Mouse (Mus musculus) thymus, adult 2 months (tissue): ENCODE results near the gene Ccdc102a. TPM values are rescaled to one million over a fixed set of nuclear protein-coding genes. Genes with fewer than 3 reads are reported as not detected.
"Not testable (repeated sequence)": the region's sequence is repeated elsewhere in the genome, so short reads cannot be mapped to it uniquely, and the experiment has no call there.

ENCODE experiments used
- DNase-seq: peaks from one replicate; pipeline ENCODE4 v3.0.0; 2021
- H3K27ac ChIP-seq: fragments of 200-500 bp; 2 replicates; pipeline ENCODE4 v1.5.1; 2012; ENCODE audit warnings: low read length, control low read depth; ENCODE audit not compliant: control insufficient read depth, insufficient read depth
- H3K27me3 ChIP-seq: fragments of 200-500 bp; 2 replicates; pipeline ENCODE4 v1.6.1; 2012; ENCODE audit warnings: mild to moderate bottlenecking, low read length, moderate library complexity, mixed read lengths; ENCODE audit not compliant: control insufficient read depth, insufficient read depth
- H3K36me3 ChIP-seq: fragments of 200-500 bp; 2 replicates; pipeline ENCODE4 v1.6.1; 2012; ENCODE audit warnings: mild to moderate bottlenecking, low read length, moderate library complexity; ENCODE audit not compliant: control insufficient read depth, insufficient read depth
- H3K4me1 ChIP-seq: fragments of 200-500 bp; replicated peaks from 2 replicates; pipeline ENCODE4 v1.6.1; 2012; ENCODE audit warnings: low read length; ENCODE audit not compliant: control insufficient read depth, insufficient read depth
- H3K4me3 ChIP-seq: fragments of 200-500 bp; 2 replicates; pipeline ENCODE4 v1.5.1; 2012; ENCODE audit warnings: mild to moderate bottlenecking, low read length, control low read depth, moderate library complexity; ENCODE audit not compliant: control insufficient read depth, insufficient read depth
- CTCF ChIP-seq: fragments of 200-500 bp; IDR thresholded peaks from 2 replicates; pipeline ENCODE4 v1.5.1; 2012; ENCODE audit warnings: mild to moderate bottlenecking, control low read depth, low read length, moderate library complexity, borderline replicate concordance; ENCODE audit not compliant: control insufficient read depth, poor library complexity, insufficient read depth; ENCODE audit errors: extremely low read depth
- POLR2A ChIP-seq: fragments of 200-500 bp; IDR thresholded peaks from 2 replicates; pipeline ENCODE4 v1.6.1; 2012; ENCODE audit warnings: mild to moderate bottlenecking, low read length, control low read depth, moderate library complexity; ENCODE audit not compliant: control insufficient read depth, poor library complexity, insufficient read depth; ENCODE audit errors: extremely low read depth
- WGBS: fragments of 180-500 bp; shearing (Covaris S2); methylation state at CpG from one replicate; pipeline ENCODE4 v1.1.7; 2018; 5-methylcytosine and 5-hydroxymethylcytosine counted together
- polyA plus RNA-seq: library from polyadenylated mRNA; depleted of rRNA; stranded (reverse); fragments of >200 nt; gene quantifications from 2 replicates; pipeline ENCODE4 v1.2.3, GENCODE M21; 2012; rRNA removed

Ccdc102a gene
- polyA plus RNA-seq, 1 experiment, result 7.2 TPM

GRCm38 (mm10) chr8:94857346-94858173, 60.3 kb downstream of the Ccdc102a start, which contains the start of gene Polr2c:
Gene Polr2c (plus strand): TSS chr8:94857450.
- no peak within 1 kb of the TSS for H3K27ac ChIP-seq
- peaks cover 12% of the 10 kb centered on the region for H3K36me3 ChIP-seq
- H3K4me3 ChIP-seq, result peak within 1 kb of the TSS; percentile 71
- peak; percentile 93 for DNase-seq
- H3K4me1 ChIP-seq, result no peaks in the 10 kb centered on the region
- H3K27me3 ChIP-seq, result no peaks in the 10 kb centered on the region
- WGBS, result under 1% methylated on average over 68 of the region's 68 CpGs
- TF ChIP-seq POLR2A (peak; percentile 42; the same call in 1 of the 2 replicates), CTCF (peak; percentile 95)

- Histone ChIP-seq H3K27me3 (no peaks in the 10 kb centered on the region), H3K36me3 (peaks cover 6% of the 10 kb centered on the region), H3K27ac (no peak overlapping the region), H3K4me1 (no peaks in the 10 kb centered on the region), H3K4me3 (no peak overlapping the region)
- no peak for TF ChIP-seq CTCF
- TF ChIP-seq POLR2A, result no peak
- DNase-seq, result no peak
- WGBS, result 42% methylated on average over 5 of the region's 5 CpGs
Measured at GRCm38 (mm10) chr8:94857011-94857345, 60.9 kb downstream of the Ccdc102a start.

- not testable (repeated sequence) for H3K4me1 ChIP-seq, H3K4me3 ChIP-seq, H3K27ac ChIP-seq, DNase-seq, H3K27me3 ChIP-seq
- WGBS, result 94% methylated on average over 11 of the region's 11 CpGs
- peaks cover 15% of the 10 kb centered on the region for H3K36me3 ChIP-seq
Measured at GRCm38 (mm10) chr8:94854761-94855160, 63.1 kb downstream of the Ccdc102a start.

Other genes with a start within 250 kb of the Ccdc102a start
- 1.2 and 2.2 TPM in 2 replicates for gene Pllp, start 221.8 kb downstream of the Ccdc102a start, polyA plus RNA-seq
- gene Ccl22, start 172.5 kb downstream of the Ccdc102a start, polyA plus RNA-seq, result 109 and 122 TPM in 2 replicates
- 31.0 and 33.8 TPM in 2 replicates for gene Cx3cl1, start 146.1 kb downstream of the Ccdc102a start, polyA plus RNA-seq
- 8.0 and 15.7 TPM in 2 replicates for gene Ccl17, start 107.6 kb downstream of the Ccdc102a start, polyA plus RNA-seq
- gene Coq9, start 79.8 kb downstream of the Ccdc102a start, polyA plus RNA-seq, result 166 and 176 TPM in 2 replicates
- 49.2 and 53.5 TPM in 2 replicates for gene Ciapin1, start 79.7 kb downstream of the Ccdc102a start, polyA plus RNA-seq
- gene Polr2c, start 60.6 kb downstream of the Ccdc102a start, polyA plus RNA-seq, result 146 and 160 TPM in 2 replicates
- 3.1 and 4.9 TPM in 2 replicates for gene Dok4, start 41.8 kb downstream of the Ccdc102a start, polyA plus RNA-seq
- gene Adgrg5, start 5.6 kb upstream of the Ccdc102a start, polyA plus RNA-seq, result 37.5 and 40.5 TPM in 2 replicates
- gene Adgrg1, start 56.7 kb upstream of the Ccdc102a start, polyA plus RNA-seq, result 146 and 166 TPM in 2 replicates
- gene Adgrg3, start 99.6 kb upstream of the Ccdc102a start, polyA plus RNA-seq, result 27.0 and 32.0 TPM in 2 replicates
- 2.6 and 2.7 TPM in 2 replicates for gene Drc7, start 137.0 kb upstream of the Ccdc102a start, polyA plus RNA-seq
- 38.4 and 41.6 TPM in 2 replicates for gene Katnb1, start 163.1 kb upstream of the Ccdc102a start, polyA plus RNA-seq